Mouse (Mus musculus): ENCODE results near the gene Notch4. TPM values are rescaled to one million over a fixed set of nuclear protein-coding genes. Genes with fewer than 3 reads are reported as not detected.

Notch4 gene
- polyA plus RNA-seq, 1 experiment from 2014 or later, result 11.6 TPM

- no peak overlapping the region for H3K4me3 ChIP-seq (ENCODE audit: low read depth, low read length)
- ATAC-seq (ENCODE audit: low FRiP score) (no peak), DNase-seq (ENCODE audit: low spot score) (peak; percentile 78)
- H3K27me3 ChIP-seq (ENCODE audit: control insufficient read depth, insufficient read depth, low read length), result no peaks in the 10 kb centered on the region
- H3K4me1 ChIP-seq (replicated peaks; ENCODE audit: control insufficient read depth, insufficient read depth, low read length), result no peaks in the 10 kb centered on the region; the same call in 1 of the 2 replicates
- 17% methylated on average over 6 of the region's 6 CpGs for WGBS
- H3K27ac ChIP-seq (ENCODE audit: low read depth, low read length), result no peak overlapping the region
- no peak overlapping the region for H3K4me2 ChIP-seq (replicated peaks; ENCODE audit: low read depth, low read length)
- H3K36me3 ChIP-seq (ENCODE audit: control insufficient read depth, insufficient read depth, low read length), result no peaks in the 10 kb centered on the region
- H3K9me3 ChIP-seq (ENCODE audit: control insufficient read depth, low read length), result no peaks in the 10 kb centered on the region
- H3K9ac ChIP-seq (ENCODE audit: low read depth, low read length), result no peak overlapping the region
These were observed 54.9 kb downstream of the Notch4 start for GRCm38 (mm10) chr17:34618999-34619398.

GRCm38 (mm10) chr17:34621006-34621405 is 56.9 kb downstream of the Notch4 start:
- Histone ChIP-seq H3K27ac (ENCODE audit: low read depth, low read length) (no peak overlapping the region), H3K9me3 (ENCODE audit: control insufficient read depth, low read length) (no peaks in the 10 kb centered on the region), H3K36me3 (ENCODE audit: control insufficient read depth, insufficient read depth, low read length) (no peaks in the 10 kb centered on the region), H3K4me2 (replicated peaks; ENCODE audit: low read depth, low read length) (no peak overlapping the region), H3K27me3 (ENCODE audit: control insufficient read depth, insufficient read depth, low read length) (no peaks in the 10 kb centered on the region), H3K9ac (ENCODE audit: low read depth, low read length) (no peak overlapping the region), H3K4me1 (replicated peaks; ENCODE audit: control insufficient read depth, insufficient read depth, low read length) (peaks cover under 1% of the 10 kb centered on the region; the same call in 1 of the 2 replicates), H3K4me3 (ENCODE audit: low read depth, low read length) (no peak overlapping the region)
- WGBS, result 93% methylated on average over 8 of the region's 8 CpGs
- ATAC-seq (ENCODE audit: low FRiP score), result no peak
- no peak for DNase-seq (ENCODE audit: low spot score)

- Histone ChIP-seq H3K27me3 (ENCODE audit: control insufficient read depth, insufficient read depth, low read length) (no peaks in the 10 kb centered on the region), H3K4me1 (replicated peaks; ENCODE audit: control insufficient read depth, insufficient read depth, low read length) (peaks cover 8% of the 10 kb centered on the region; the same call in 1 of the 2 replicates), H3K36me3 (ENCODE audit: control insufficient read depth, insufficient read depth, low read length) (no peaks in the 10 kb centered on the region), H3K9me3 (ENCODE audit: control insufficient read depth, low read length) (no peaks in the 10 kb centered on the region), H3K9ac (ENCODE audit: low read depth, low read length) (no peak overlapping the region), H3K4me2 (replicated peaks; ENCODE audit: low read depth, low read length) (no peak overlapping the region), H3K4me3 (ENCODE audit: low read depth, low read length) (no peak overlapping the region), H3K27ac (ENCODE audit: low read depth, low read length) (no peak overlapping the region)
- DNase-seq (ENCODE audit: low spot score) (no peak), ATAC-seq (ENCODE audit: low FRiP score) (no peak)
- WGBS, result 88% methylated on average over 9 of the region's 9 CpGs
These were observed 59.1 kb downstream of the Notch4 start for GRCm38 (mm10) chr17:34623161-34623560.

- 99% methylated on average over 3 of the region's 3 CpGs for WGBS
- ATAC-seq (ENCODE audit: low FRiP score) (no peak), DNase-seq (ENCODE audit: low spot score) (no peak)
- Histone ChIP-seq H3K9me3 (ENCODE audit: control insufficient read depth, low read length) (no peaks in the 10 kb centered on the region), H3K4me3 (ENCODE audit: low read depth, low read length) (no peak overlapping the region), H3K27me3 (ENCODE audit: control insufficient read depth, insufficient read depth, low read length) (peaks cover 9% of the 10 kb centered on the region), H3K36me3 (ENCODE audit: control insufficient read depth, insufficient read depth, low read length) (no peaks in the 10 kb centered on the region), H3K4me2 (replicated peaks; ENCODE audit: low read depth, low read length) (no peak overlapping the region), H3K27ac (ENCODE audit: low read depth, low read length) (no peak overlapping the region), H3K9ac (ENCODE audit: low read depth, low read length) (no peak overlapping the region), H3K4me1 (replicated peaks; ENCODE audit: control insufficient read depth, insufficient read depth, low read length) (peaks cover 24% of the 10 kb centered on the region)
These were observed 60.9 kb downstream of the Notch4 start for GRCm38 (mm10) chr17:34624981-34625380.

GRCm38 (mm10) chr17:34626062-34626772 is 62.1 kb downstream of the Notch4 start:
- Histone ChIP-seq H3K27ac (ENCODE audit: low read depth, low read length) (peak overlapping the region; percentile 8), H3K9ac (ENCODE audit: low read depth, low read length) (peak overlapping the region; percentile 64)
- 52% methylated on average over 16 of the region's 16 CpGs for WGBS

GRCm38 (mm10) chr17:34626773-34627092 is 62.7 kb downstream of the Notch4 start:
- ATAC-seq (ENCODE audit: low FRiP score) (peak; percentile 46), DNase-seq (ENCODE audit: low spot score) (peak; percentile 69)

More at GRCm38 (mm10) chr17:34626062-34626772, 62.1 kb downstream of the Notch4 start:
- no peaks in the 10 kb centered on the region for H3K9me3 ChIP-seq (ENCODE audit: control insufficient read depth, low read length)
- H3K4me2 ChIP-seq (replicated peaks; ENCODE audit: low read depth, low read length), result peak overlapping the region; percentile 60
- no peak for DNase-seq (ENCODE audit: low spot score)
- no peaks in the 10 kb centered on the region for H3K36me3 ChIP-seq (ENCODE audit: control insufficient read depth, insufficient read depth, low read length)
- peaks cover 26% of the 10 kb centered on the region for H3K4me1 ChIP-seq (replicated peaks; ENCODE audit: control insufficient read depth, insufficient read depth, low read length)
- peaks cover 21% of the 10 kb centered on the region for H3K27me3 ChIP-seq (ENCODE audit: control insufficient read depth, insufficient read depth, low read length)
- no peak for ATAC-seq (ENCODE audit: low FRiP score)
- H3K4me3 ChIP-seq (ENCODE audit: low read depth, low read length), result peak overlapping the region; percentile 67

GRCm38 (mm10) chr17:34627093-34627942 is 63.2 kb downstream of the Notch4 start:
- H3K27me3 ChIP-seq (ENCODE audit: control insufficient read depth, insufficient read depth, low read length), result peaks cover 31% of the 10 kb centered on the region
- H3K9me3 ChIP-seq (ENCODE audit: control insufficient read depth, low read length), result no peaks in the 10 kb centered on the region
- under 1% methylated on average over 41 of the region's 45 CpGs for WGBS
- H3K27ac ChIP-seq (ENCODE audit: low read depth, low read length), result peak overlapping the region; percentile 77
- ATAC-seq (ENCODE audit: low FRiP score) (peak; percentile 83), DNase-seq (ENCODE audit: low spot score) (peak; percentile 86)
- H3K4me1 ChIP-seq (replicated peaks; ENCODE audit: control insufficient read depth, insufficient read depth, low read length), result peaks cover 32% of the 10 kb centered on the region
- peak overlapping the region; percentile 68 for H3K9ac ChIP-seq (ENCODE audit: low read depth, low read length)
- peak overlapping the region; percentile 60 for H3K4me2 ChIP-seq (replicated peaks; ENCODE audit: low read depth, low read length)
- H3K4me3 ChIP-seq (ENCODE audit: low read depth, low read length), result peak overlapping the region; percentile 67
- H3K36me3 ChIP-seq (ENCODE audit: control insufficient read depth, insufficient read depth, low read length), result no peaks in the 10 kb centered on the region

More at GRCm38 (mm10) chr17:34626773-34627092, 62.7 kb downstream of the Notch4 start:
- Histone ChIP-seq H3K4me2 (replicated peaks; ENCODE audit: low read depth, low read length) (peak overlapping the region; percentile 60), H3K9ac (ENCODE audit: low read depth, low read length) (peak overlapping the region; percentile 64), H3K4me3 (ENCODE audit: low read depth, low read length) (peak overlapping the region; percentile 67), H3K4me1 (replicated peaks; ENCODE audit: control insufficient read depth, insufficient read depth, low read length) (peaks cover 29% of the 10 kb centered on the region), H3K27ac (ENCODE audit: low read depth, low read length) (peak overlapping the region; percentile 8), H3K9me3 (ENCODE audit: control insufficient read depth, low read length) (no peaks in the 10 kb centered on the region), H3K36me3 (ENCODE audit: control insufficient read depth, insufficient read depth, low read length) (no peaks in the 10 kb centered on the region), H3K27me3 (ENCODE audit: control insufficient read depth, insufficient read depth, low read length) (peaks cover 26% of the 10 kb centered on the region)
- WGBS, result 0% methylated on average over 18 of the region's 18 CpGs

GRCm38 (mm10) chr17:34627943-34628643 is 64.0 kb downstream of the Notch4 start, which contains the start of gene Ppt2:
TSS of gene Ppt2 (minus strand) at chr17:34628510.
- ATAC-seq (ENCODE audit: low FRiP score) (peak; percentile 4; the same call in 1 of the 2 replicates), DNase-seq (ENCODE audit: low spot score) (no peak)
- peak within 1 kb of the TSS; percentile 60 for H3K4me2 ChIP-seq (replicated peaks; ENCODE audit: low read depth, low read length)
- WGBS, result 8% methylated on average over 29 of the region's 29 CpGs
- H3K4me3 ChIP-seq (ENCODE audit: low read depth, low read length), result peak within 1 kb of the TSS; percentile 67
- H3K9me3 ChIP-seq (ENCODE audit: control insufficient read depth, low read length), result no peaks in the 10 kb centered on the region
- no peaks in the 10 kb centered on the region for H3K36me3 ChIP-seq (ENCODE audit: control insufficient read depth, insufficient read depth, low read length)
- peaks cover 32% of the 10 kb centered on the region for H3K4me1 ChIP-seq (replicated peaks; ENCODE audit: control insufficient read depth, insufficient read depth, low read length)
- H3K27ac ChIP-seq (ENCODE audit: low read depth, low read length), result peak within 1 kb of the TSS; percentile 77
- H3K9ac ChIP-seq (ENCODE audit: low read depth, low read length), result peak within 1 kb of the TSS; percentile 68
- peaks cover 35% of the 10 kb centered on the region for H3K27me3 ChIP-seq (ENCODE audit: control insufficient read depth, insufficient read depth, low read length)

Measured in hindbrain, embryonic 11.5 days (tissue).